Mouse (Mus musculus): ENCODE data around the gene Chst11. TPM values are rescaled to one million over a fixed set of nuclear protein-coding genes. Genes with fewer than 3 reads are reported as not detected.

The Chst11 gene
- total and polyA plus RNA-seq, 3 experiments = 3.1 to 10.6 TPM; not detected in 1

DNA sequence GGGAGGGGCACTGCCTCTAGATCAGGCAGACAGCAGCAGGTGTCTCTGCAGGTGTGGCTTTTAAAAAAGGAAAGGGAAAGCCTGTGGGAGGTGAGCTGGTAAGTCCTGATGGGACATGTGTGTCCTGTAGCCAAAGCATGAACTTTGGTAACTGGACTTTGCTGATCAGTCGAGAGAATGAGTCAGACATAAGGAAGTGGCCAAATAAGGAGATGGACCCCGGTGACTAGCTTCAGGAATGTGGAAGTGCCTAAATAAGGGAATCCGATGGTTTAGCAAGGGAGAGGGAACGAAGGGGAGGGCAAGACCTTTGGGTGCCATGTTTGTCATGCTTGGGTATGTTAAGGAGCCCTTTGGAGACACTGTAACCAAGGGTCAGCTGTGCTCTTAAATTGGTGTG, 31.9 kb upstream of the Chst11 start:
- Histone ChIP-seq H3K36me3 (ENCODE audit: control insufficient read depth in 1 of 2, insufficient read depth in 2 of 2, low read length in 2 of 2) (no peaks in the 10 kb centered on the region), H3K9me3 (replicated peaks; ENCODE audit: insufficient read depth, low read length) (no peaks in the 10 kb centered on the region), H3K9ac (ENCODE audit: control insufficient read depth, low read depth, low read length, poor library complexity, severe bottlenecking) (no peak overlapping the region), H3K27me3 (ENCODE audit: control insufficient read depth in 1 of 2, insufficient read depth in 2 of 2, low read length in 2 of 2) (no peaks in the 10 kb centered on the region), H3K27ac (ENCODE audit: control insufficient read depth, low read depth, low read length) (no peak overlapping the region), H3K4me3 (ENCODE audit: control insufficient read depth in 1 of 2, insufficient read depth in 1 of 2, low read depth in 2 of 2, low read length in 2 of 2) (no peak overlapping the region), H3K79me2 (ENCODE audit: control insufficient read depth, insufficient read depth, low read length, poor library complexity) (no peaks in the 10 kb centered on the region), H3K4me1 (ENCODE audit: control insufficient read depth in 1 of 2, insufficient read depth in 2 of 2, low read length in 2 of 2) (peaks cover 0 to 5% of the 10 kb centered on the region in 2 experiments; a peak in 1 of 4 replicates)
- DNase-seq (ENCODE audit: low read depth, low spot score) = no peak
- no peak for TF ChIP-seq TAL1 (IDR thresholded peaks at IDR 0.05; ENCODE audit: low read length)
- no peak for TF ChIP-seq KAT2A (conservative IDR thresholded peaks at IDR 0.05; ENCODE audit: low read depth, low read length)
- TF ChIP-seq POLR2AphosphoS2 (IDR thresholded peaks at IDR 0.05; ENCODE audit: low read length) = no peak
- no peak for TF ChIP-seq SMC3 (IDR thresholded peaks at IDR 0.05; ENCODE audit: low read depth, low read length)
- TF ChIP-seq MAZ (IDR thresholded peaks at IDR 0.05; ENCODE audit: low read depth, low read length) = no peak
- no peak for TF ChIP-seq HCFC1 (IDR thresholded peaks at IDR 0.05; ENCODE audit: low read depth, low read length)
- TF ChIP-seq POLR2A (IDR thresholded peaks at IDR 0.05; ENCODE audit: control insufficient read depth in 1 of 2, insufficient read depth in 1 of 2, low read depth in 1 of 2, low read length in 2 of 2, poor library complexity in 1 of 2) = no peak
- TF ChIP-seq ELF1 (IDR thresholded peaks at IDR 0.05; ENCODE audit: low read depth, low read length) = no peak
- no peak for TF ChIP-seq CTCF (IDR thresholded peaks at IDR 0.05 in 2 of 3, conservative IDR thresholded peaks at IDR 0.05 in 1 of 3; ENCODE audit: control insufficient read depth in 1 of 3, insufficient read depth in 1 of 3, low read depth in 2 of 3, low read length in 3 of 3, poor library complexity in 1 of 3, severe bottlenecking in 1 of 3)
- TF ChIP-seq ETS1 (IDR thresholded peaks at IDR 0.05; ENCODE audit: low read depth, low read length) = no peak
- no peak for TF ChIP-seq MYB (IDR thresholded peaks at IDR 0.05; ENCODE audit: low read depth, low read length)
- TF ChIP-seq JUND (IDR thresholded peaks at IDR 0.05; ENCODE audit: low read depth, low read length) = no peak

DNA sequence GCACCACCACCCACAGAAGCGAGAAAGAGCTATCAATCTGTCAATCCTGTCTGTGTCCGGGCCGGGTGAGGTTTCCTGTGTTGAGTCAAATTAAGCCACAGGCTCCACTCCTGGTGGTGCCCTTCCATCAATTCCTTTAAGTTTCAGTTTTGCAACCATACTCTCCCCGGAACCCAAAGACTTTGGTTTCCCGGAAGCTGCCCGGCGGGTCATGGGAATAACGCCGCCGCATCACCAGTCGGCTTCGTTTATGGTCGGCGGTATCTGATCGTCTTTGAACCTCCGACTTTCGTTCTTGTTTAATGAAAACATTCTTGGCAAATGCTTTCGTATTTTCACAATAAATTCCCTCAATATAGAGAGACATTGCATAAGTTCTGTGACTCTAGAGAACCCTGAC, 30.2 kb upstream of the Chst11 start:
- TF ChIP-seq NRF1 (IDR thresholded peaks at IDR 0.05; ENCODE audit: insufficient read depth, low read depth, low read length, poor library complexity, severe bottlenecking) (no peak), MAZ (IDR thresholded peaks at IDR 0.05; ENCODE audit: low read depth, low read length) (no peak), UBTF (IDR thresholded peaks at IDR 0.05; ENCODE audit: borderline replicate concordance, insufficient read depth, low read depth, low read length) (0 out of 2 replicates have a peak, but pooled peaks have one; percentile 60), MEF2A (IDR thresholded peaks at IDR 0.05; ENCODE audit: extremely low read depth, insufficient replicate concordance, low read depth, low read length, poor library complexity, severe bottlenecking) (no peak), TAL1 (IDR thresholded peaks at IDR 0.05; ENCODE audit: low read length) (no peak), ZKSCAN1 (IDR thresholded peaks at IDR 0.05; ENCODE audit: low read depth, low read length) (no peak)
- Histone ChIP-seq H3K27me3 (ENCODE audit: control insufficient read depth in 1 of 2, insufficient read depth in 2 of 2, low read length in 2 of 2) (no peaks in the 10 kb centered on the region), H3K9ac (ENCODE audit: control insufficient read depth, low read depth, low read length, poor library complexity, severe bottlenecking) (no peak overlapping the region), H3K79me2 (ENCODE audit: control insufficient read depth, insufficient read depth, low read length, poor library complexity) (no peaks in the 10 kb centered on the region), H3K36me3 (ENCODE audit: control insufficient read depth in 1 of 2, insufficient read depth in 2 of 2, low read length in 2 of 2) (no peaks in the 10 kb centered on the region), H3K9me3 (replicated peaks; ENCODE audit: insufficient read depth, low read length) (no peaks in the 10 kb centered on the region), H3K27ac (ENCODE audit: control insufficient read depth, low read depth, low read length) (no peak overlapping the region), H3K4me3 (ENCODE audit: control insufficient read depth in 1 of 2, insufficient read depth in 1 of 2, low read depth in 2 of 2, low read length in 2 of 2) (no peak overlapping the region), H3K4me1 (ENCODE audit: control insufficient read depth in 1 of 2, insufficient read depth in 2 of 2, low read length in 2 of 2) (peaks cover 0 to 6% of the 10 kb centered on the region in 2 experiments; a peak in 1 of 4 replicates)
- DNase-seq (ENCODE audit: low read depth, low spot score) = no peak
